Mouse (Mus musculus): ENCODE results near the gene Arrdc5. TPM values are rescaled to one million over a fixed set of nuclear protein-coding genes. Genes with fewer than 3 reads are reported as not detected.

Gene Arrdc5
- total and polyA plus RNA-seq, 3 experiments: not detected

- H3K9me3 ChIP-seq (replicated peaks; ENCODE audit: low read length): no peaks in the 10 kb centered on the region
- DNase-seq (ENCODE audit: extremely low read depth): no peak
- dilution Hi-C loops (cut with MboI; ENCODE audit: extremely low pct_ligation_motif_present, extremely low pct_unique_long_range_greater_than_20kb, low sequenced_read_pairs) (no loop called here), in situ Hi-C loops (cut with MboI; ENCODE audit: low pct_ligation_motif_present, low pct_unique_long_range_greater_than_20kb, low sequenced_read_pairs) (no loop called here)
- H3K27ac ChIP-seq (ENCODE audit: insufficient read depth, low read depth): no peak overlapping the region
- H3K4me1 ChIP-seq (ENCODE audit: control insufficient read depth in 1 of 2, insufficient read depth in 2 of 2): peaks cover 15 to 38% of the 10 kb centered on the region in 2 experiments
- no peak overlapping the region for H3K4me2 ChIP-seq (ENCODE audit: insufficient read depth, low read depth, poor library complexity, severe bottlenecking)
- H3K27me3 ChIP-seq (replicated peaks): no peaks in the 10 kb centered on the region
- TF ChIP-seq ZMIZ1 (IDR thresholded peaks at IDR 0.05; ENCODE audit: low read depth, low read length) (no peak), SMC3 (IDR thresholded peaks at IDR 0.05; ENCODE audit: low read depth, low read length) (peak; percentile 33), CTCF (conservative IDR thresholded peaks at IDR 0.05 in 1 of 2, IDR thresholded peaks at IDR 0.05 in 1 of 2; ENCODE audit: low read depth in 2 of 2, low read length in 2 of 2) (peak; percentile 31 to 57; a peak in 3 of 4 replicates)
- no peak overlapping the region for H3K4me3 ChIP-seq (replicated peaks in 1 of 3; ENCODE audit: low read depth in 2 of 3, low read length in 2 of 3, poor library complexity in 1 of 3)
- H3K79me2 ChIP-seq (replicated peaks; ENCODE audit: control insufficient read depth, extremely low read depth, insufficient read depth, poor library complexity, severe bottlenecking): no peaks in the 10 kb centered on the region; the same call in 1 of the 2 replicates
- no peak overlapping the region for H3K9ac ChIP-seq (ENCODE audit: insufficient read depth, low read depth)
- H3K36me3 ChIP-seq (replicated peaks in 1 of 2; ENCODE audit: control insufficient read depth in 1 of 2, insufficient read depth in 1 of 2, low read length in 1 of 2): peaks cover 0 to 29% of the 10 kb centered on the region in 2 experiments
These were observed 32.9 kb upstream of the Arrdc5 start for GRCm38 (mm10) chr17:56332987-56333386.

- peaks cover 5% of the 10 kb centered on the region for H3K79me2 ChIP-seq (replicated peaks; ENCODE audit: control insufficient read depth, extremely low read depth, insufficient read depth, poor library complexity, severe bottlenecking)
- H3K36me3 ChIP-seq (replicated peaks in 1 of 2; ENCODE audit: control insufficient read depth in 1 of 2, insufficient read depth in 1 of 2, low read length in 1 of 2): peaks cover 0 to 29% of the 10 kb centered on the region in 2 experiments
- dilution Hi-C loops (cut with MboI; ENCODE audit: extremely low pct_ligation_motif_present, extremely low pct_unique_long_range_greater_than_20kb, low sequenced_read_pairs) (no loop called here), in situ Hi-C loops (cut with MboI; ENCODE audit: low pct_ligation_motif_present, low pct_unique_long_range_greater_than_20kb, low sequenced_read_pairs) (no loop called here)
- H3K27me3 ChIP-seq (replicated peaks): no peaks in the 10 kb centered on the region
- H3K4me3 ChIP-seq (replicated peaks in 1 of 3; ENCODE audit: low read depth in 2 of 3, low read length in 2 of 3, poor library complexity in 1 of 3): no peak overlapping the region
- DNase-seq (ENCODE audit: extremely low read depth): no peak
- H3K4me1 ChIP-seq (ENCODE audit: control insufficient read depth in 1 of 2, insufficient read depth in 2 of 2): peaks cover 10 to 43% of the 10 kb centered on the region in 2 experiments
- no peaks in the 10 kb centered on the region for H3K9me3 ChIP-seq (replicated peaks; ENCODE audit: low read length)
- TF ChIP-seq TCF12 (IDR thresholded peaks at IDR 0.05; ENCODE audit: low read depth, low read length) (no peak), JUND (conservative IDR thresholded peaks at IDR 0.05; ENCODE audit: low read depth, low read length) (no peak), PAX5 (IDR thresholded peaks at IDR 0.05; ENCODE audit: low read length) (no peak), CHD1 (IDR thresholded peaks at IDR 0.05; ENCODE audit: low read depth, low read length) (no peak), CHD2 (IDR thresholded peaks at IDR 0.05; ENCODE audit: low read length) (no peak), IRF4 (IDR thresholded peaks at IDR 0.05; ENCODE audit: low read depth, low read length) (no peak), ZNF384 (IDR thresholded peaks at IDR 0.05; ENCODE audit: low read depth, low read length) (no peak), MEF2A (IDR thresholded peaks at IDR 0.05; ENCODE audit: borderline replicate concordance, low read depth, low read length) (no peak), ZMIZ1 (IDR thresholded peaks at IDR 0.05; ENCODE audit: low read depth, low read length) (no peak), MAZ (IDR thresholded peaks at IDR 0.05; ENCODE audit: low read depth, low read length) (no peak), SIN3A (IDR thresholded peaks at IDR 0.05; ENCODE audit: low read length) (no peak)
- no peak overlapping the region for H3K27ac ChIP-seq (ENCODE audit: insufficient read depth, low read depth)
- H3K4me2 ChIP-seq (ENCODE audit: insufficient read depth, low read depth, poor library complexity, severe bottlenecking): no peak overlapping the region
- no peak overlapping the region for H3K9ac ChIP-seq (ENCODE audit: insufficient read depth, low read depth)
These were observed 31.2 kb upstream of the Arrdc5 start for GRCm38 (mm10) chr17:56331256-56331655.

GRCm38 (mm10) chr17:56330345-56330744 lies 30.3 kb upstream of the Arrdc5 start:
- peaks cover 10 to 43% of the 10 kb centered on the region in 2 experiments for H3K4me1 ChIP-seq (ENCODE audit: control insufficient read depth in 1 of 2, insufficient read depth in 2 of 2)
- dilution Hi-C loops (cut with MboI; ENCODE audit: extremely low pct_ligation_motif_present, extremely low pct_unique_long_range_greater_than_20kb, low sequenced_read_pairs): no loop called here
- TF ChIP-seq JUN (IDR thresholded peaks at IDR 0.05; ENCODE audit: insufficient read depth, low read depth, low read length) (no peak), CTCF (conservative IDR thresholded peaks at IDR 0.05 in 1 of 2, IDR thresholded peaks at IDR 0.05 in 1 of 2; ENCODE audit: low read depth in 2 of 2, low read length in 2 of 2) (peak in 1 of 2 experiments; percentile 20; a peak in 1 of 4 replicates), RAD21 (IDR thresholded peaks at IDR 0.05; ENCODE audit: low read depth, low read length) (peak; percentile 2), MAFK (IDR thresholded peaks at IDR 0.05; ENCODE audit: insufficient replicate concordance, low read length) (no peak), KAT2A (IDR thresholded peaks at IDR 0.05; ENCODE audit: insufficient replicate concordance, low read length) (no peak)

More at GRCm38 (mm10) chr17:56330345-56330744, 30.3 kb upstream of the Arrdc5 start:
- H3K9me3 ChIP-seq (replicated peaks; ENCODE audit: low read length): no peaks in the 10 kb centered on the region
- H3K4me3 ChIP-seq (replicated peaks in 1 of 3; ENCODE audit: low read depth in 2 of 3, low read length in 2 of 3, poor library complexity in 1 of 3): no peak overlapping the region
- H3K9ac ChIP-seq (ENCODE audit: insufficient read depth, low read depth): no peak overlapping the region
- in situ Hi-C loops (cut with MboI; ENCODE audit: low pct_ligation_motif_present, low pct_unique_long_range_greater_than_20kb, low sequenced_read_pairs): no loop called here
- H3K27me3 ChIP-seq (replicated peaks): no peaks in the 10 kb centered on the region
- H3K36me3 ChIP-seq (replicated peaks in 1 of 2; ENCODE audit: control insufficient read depth in 1 of 2, insufficient read depth in 1 of 2, low read length in 1 of 2): peaks cover 0 to 22% of the 10 kb centered on the region in 2 experiments
- no peak overlapping the region for H3K27ac ChIP-seq (ENCODE audit: insufficient read depth, low read depth)
- no peak for DNase-seq (ENCODE audit: extremely low read depth)
- H3K4me2 ChIP-seq (ENCODE audit: insufficient read depth, low read depth, poor library complexity, severe bottlenecking): no peak overlapping the region
- H3K79me2 ChIP-seq (replicated peaks; ENCODE audit: control insufficient read depth, extremely low read depth, insufficient read depth, poor library complexity, severe bottlenecking): peaks cover 5% of the 10 kb centered on the region

All from CH12.LX (cell line).